Mouse (Mus musculus): Measurements from ENCODE around the gene Gm39566. TPM values are rescaled to one million over a fixed set of nuclear protein-coding genes. Genes with fewer than 3 reads are reported as not detected.

Gm39566 gene
- polyA plus RNA-seq, 1 experiment from 2014 or later, result not detected

DNA sequence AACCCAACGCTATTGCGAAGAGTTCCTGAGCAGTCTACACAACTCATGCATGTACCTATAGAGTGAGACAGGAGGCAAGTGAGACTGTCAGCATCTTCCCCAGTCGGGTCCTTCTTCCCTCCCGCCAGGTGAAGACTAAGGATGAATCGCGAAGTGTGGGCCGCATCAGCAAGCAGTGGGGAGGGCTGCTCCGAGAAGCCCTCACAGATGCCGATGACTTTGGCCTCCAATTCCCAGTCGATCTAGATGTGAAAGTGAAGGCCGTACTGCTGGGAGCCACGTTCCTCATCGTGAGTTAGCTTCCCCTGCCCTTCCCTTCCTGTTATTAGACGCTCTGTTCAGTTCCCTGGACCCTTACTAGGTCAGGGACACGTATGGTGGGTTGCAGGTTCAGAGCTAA is 34.8 kb upstream of the Gm39566 start:
- Histone ChIP-seq H3K4me3 (replicated peaks; ENCODE audit: low read depth, low read length) (no peak overlapping the region), H3K36me3 (ENCODE audit: control insufficient read depth, insufficient read depth, low read length) (peaks cover 47% of the 10 kb centered on the region), H3K9ac (replicated peaks; ENCODE audit: low read length) (no peak overlapping the region), H3K4me2 (ENCODE audit: low read length) (no peak overlapping the region), H3K4me1 (ENCODE audit: control insufficient read depth, insufficient read depth, low read length) (peaks cover 19% of the 10 kb centered on the region), H3K27me3 (ENCODE audit: control insufficient read depth, insufficient read depth, low read length) (no peaks in the 10 kb centered on the region), H3K9me3 (ENCODE audit: control insufficient read depth, low read length) (no peaks in the 10 kb centered on the region), H3K27ac (replicated peaks; ENCODE audit: low read depth, low read length) (no peak overlapping the region)
- 97% methylated on average over 15 of the region's 15 CpGs for WGBS
- DNase-seq, result no peak
- no peak for ATAC-seq (ENCODE audit: low FRiP score, low TSS enrichment)

DNA sequence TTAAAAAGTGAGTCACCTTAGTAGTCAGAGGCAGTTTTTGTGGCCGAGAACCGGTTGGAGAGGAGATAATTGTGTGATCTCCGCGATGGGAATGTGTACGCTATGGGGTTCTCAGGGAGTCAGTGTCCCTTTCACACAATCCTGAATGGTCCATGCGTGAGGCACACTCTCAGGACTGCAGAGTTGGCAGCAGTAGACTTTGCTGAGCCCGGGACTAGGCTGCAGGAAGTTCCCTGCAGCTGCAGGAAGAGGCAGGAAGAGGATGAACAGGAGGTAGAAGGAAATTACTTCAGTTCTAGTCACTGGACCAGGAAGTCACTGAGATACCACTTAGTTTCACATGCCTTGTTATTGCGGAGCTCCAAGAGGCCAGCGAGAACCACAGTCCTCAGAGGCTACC is 34.0 kb upstream of the Gm39566 start:
- WGBS, result 94% methylated on average over 9 of the region's 9 CpGs
- H3K9ac ChIP-seq (replicated peaks; ENCODE audit: low read length), result no peak overlapping the region
- peaks cover 19% of the 10 kb centered on the region for H3K4me1 ChIP-seq (ENCODE audit: control insufficient read depth, insufficient read depth, low read length)
- H3K4me2 ChIP-seq (ENCODE audit: low read length), result no peak overlapping the region
- no peak for DNase-seq
- no peak overlapping the region for H3K4me3 ChIP-seq (replicated peaks; ENCODE audit: low read depth, low read length)
- H3K36me3 ChIP-seq (ENCODE audit: control insufficient read depth, insufficient read depth, low read length), result peaks cover 47% of the 10 kb centered on the region
- ATAC-seq (ENCODE audit: low FRiP score, low TSS enrichment), result no peak
- H3K27ac ChIP-seq (replicated peaks; ENCODE audit: low read depth, low read length), result no peak overlapping the region
- no peaks in the 10 kb centered on the region for H3K9me3 ChIP-seq (ENCODE audit: control insufficient read depth, low read length)
- no peaks in the 10 kb centered on the region for H3K27me3 ChIP-seq (ENCODE audit: control insufficient read depth, insufficient read depth, low read length)

DNA sequence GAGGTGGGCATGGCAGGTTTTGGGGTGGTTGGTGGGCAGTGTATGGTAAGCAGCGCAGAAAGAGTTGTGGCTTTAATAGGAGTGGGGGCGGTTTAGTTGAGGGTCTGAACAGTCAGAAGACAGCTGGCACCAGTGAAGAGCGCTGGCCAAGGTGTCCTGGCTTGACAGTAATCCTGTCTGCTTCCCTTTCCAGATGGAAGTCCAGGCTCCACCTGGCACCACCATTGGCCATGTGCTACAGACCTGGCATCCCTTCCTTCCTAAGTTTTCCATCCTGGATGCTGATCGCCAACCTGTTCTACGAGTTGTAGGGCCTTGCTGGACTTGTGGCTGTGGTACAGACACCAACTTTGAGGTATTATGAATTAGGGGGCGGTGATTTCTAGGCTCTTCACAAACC is 32.9 kb upstream of the Gm39566 start:
- peak overlapping the region; percentile 73 for H3K4me3 ChIP-seq (replicated peaks; ENCODE audit: low read depth, low read length)
- no peak overlapping the region; the same call in 1 of the 2 replicates for H3K9ac ChIP-seq (replicated peaks; ENCODE audit: low read length)
- peaks cover 47% of the 10 kb centered on the region for H3K36me3 ChIP-seq (ENCODE audit: control insufficient read depth, insufficient read depth, low read length)
- H3K27ac ChIP-seq (replicated peaks; ENCODE audit: low read depth, low read length), result no peak overlapping the region
- no peaks in the 10 kb centered on the region for H3K9me3 ChIP-seq (ENCODE audit: control insufficient read depth, low read length)
- peaks cover 19% of the 10 kb centered on the region for H3K4me1 ChIP-seq (ENCODE audit: control insufficient read depth, insufficient read depth, low read length)
- DNase-seq, result no peak
- WGBS, result 96% methylated on average over 6 of the region's 6 CpGs
- ATAC-seq (ENCODE audit: low FRiP score, low TSS enrichment), result no peak
- peak overlapping the region; percentile 82 for H3K4me2 ChIP-seq (ENCODE audit: low read length)
- no peaks in the 10 kb centered on the region for H3K27me3 ChIP-seq (ENCODE audit: control insufficient read depth, insufficient read depth, low read length)

- Histone ChIP-seq H3K4me3 (replicated peaks; ENCODE audit: low read depth, low read length) (peak overlapping the region; percentile 73), H3K4me2 (ENCODE audit: low read length) (peak overlapping the region; percentile 82), H3K27ac (replicated peaks; ENCODE audit: low read depth, low read length) (peak overlapping the region; percentile 94), H3K9ac (replicated peaks; ENCODE audit: low read length) (peak overlapping the region; percentile 90), H3K9me3 (ENCODE audit: control insufficient read depth, low read length) (no peaks in the 10 kb centered on the region), H3K36me3 (ENCODE audit: control insufficient read depth, insufficient read depth, low read length) (peaks cover 42% of the 10 kb centered on the region), H3K4me1 (ENCODE audit: control insufficient read depth, insufficient read depth, low read length) (peaks cover 19% of the 10 kb centered on the region), H3K27me3 (ENCODE audit: control insufficient read depth, insufficient read depth, low read length) (no peaks in the 10 kb centered on the region)
- 12% methylated on average over 37 of the region's 37 CpGs for WGBS
- ATAC-seq (ENCODE audit: low FRiP score, low TSS enrichment), result peak; percentile 53
- DNase-seq, result peak; percentile 54
These were observed 31.9 kb upstream of the Gm39566 start for GRCm38 (mm10) chr11:69846738-69847688.

- peak within 1 kb of the TSS; percentile 94 for H3K27ac ChIP-seq (replicated peaks; ENCODE audit: low read depth, low read length)
- H3K4me2 ChIP-seq (ENCODE audit: low read length), result peak within 1 kb of the TSS; percentile 82
- peak within 1 kb of the TSS; percentile 90 for H3K9ac ChIP-seq (replicated peaks; ENCODE audit: low read length)
- H3K36me3 ChIP-seq (ENCODE audit: control insufficient read depth, insufficient read depth, low read length), result peaks cover 34% of the 10 kb centered on the region
- DNase-seq (peak; percentile 97), ATAC-seq (ENCODE audit: low FRiP score, low TSS enrichment) (peak; percentile 92)
- H3K4me1 ChIP-seq (ENCODE audit: control insufficient read depth, insufficient read depth, low read length), result peaks cover 19% of the 10 kb centered on the region
- peak within 1 kb of the TSS; percentile 73 for H3K4me3 ChIP-seq (replicated peaks; ENCODE audit: low read depth, low read length)
- WGBS, result under 1% methylated on average over 38 of the region's 38 CpGs
- no peaks in the 10 kb centered on the region for H3K27me3 ChIP-seq (ENCODE audit: control insufficient read depth, insufficient read depth, low read length)
- no peaks in the 10 kb centered on the region for H3K9me3 ChIP-seq (ENCODE audit: control insufficient read depth, low read length)
These were observed 31.1 kb upstream of the Gm39566 start, which contains the start of gene Plscr3 for GRCm38 (mm10) chr11:69846198-69846680. Gene Plscr3 (plus strand): TSS chr11:69846376.

DNA sequence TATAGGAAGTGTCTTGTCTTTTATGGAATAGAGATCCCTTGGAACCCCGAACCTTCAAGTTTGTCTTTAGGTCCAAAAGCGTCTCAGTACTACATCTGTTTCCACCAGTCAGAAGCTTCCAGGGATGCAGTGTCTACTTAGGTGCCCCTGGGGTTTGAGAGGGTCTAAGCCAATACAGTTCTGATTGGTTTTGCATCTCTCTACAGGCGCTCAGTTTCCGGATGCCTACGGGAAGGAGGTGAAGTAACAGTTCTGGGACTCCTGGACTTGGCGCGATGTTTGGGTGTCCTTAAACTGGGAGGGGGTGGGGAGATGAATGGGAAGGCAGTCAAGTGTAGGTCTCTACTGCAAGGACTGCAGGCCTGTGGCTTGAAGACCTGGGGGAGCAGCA is 23.6 kb upstream of the Gm39566 start:
- ATAC-seq (ENCODE audit: low FRiP score, low TSS enrichment) (no peak), DNase-seq (no peak)
- Histone ChIP-seq H3K27ac (replicated peaks; ENCODE audit: low read depth, low read length) (peak overlapping the region; percentile 96), H3K4me1 (ENCODE audit: control insufficient read depth, insufficient read depth, low read length) (peaks cover 31% of the 10 kb centered on the region), H3K9ac (replicated peaks; ENCODE audit: low read length) (peak overlapping the region; percentile 57), H3K4me3 (replicated peaks; ENCODE audit: low read depth, low read length) (peak overlapping the region; percentile 94), H3K4me2 (ENCODE audit: low read length) (peak overlapping the region; percentile 99), H3K27me3 (ENCODE audit: control insufficient read depth, insufficient read depth, low read length) (no peaks in the 10 kb centered on the region), H3K9me3 (ENCODE audit: control insufficient read depth, low read length) (no peaks in the 10 kb centered on the region), H3K36me3 (ENCODE audit: control insufficient read depth, insufficient read depth, low read length) (peaks cover 3% of the 10 kb centered on the region)
- WGBS, result 0% methylated on average over 7 of the region's 7 CpGs

DNA sequence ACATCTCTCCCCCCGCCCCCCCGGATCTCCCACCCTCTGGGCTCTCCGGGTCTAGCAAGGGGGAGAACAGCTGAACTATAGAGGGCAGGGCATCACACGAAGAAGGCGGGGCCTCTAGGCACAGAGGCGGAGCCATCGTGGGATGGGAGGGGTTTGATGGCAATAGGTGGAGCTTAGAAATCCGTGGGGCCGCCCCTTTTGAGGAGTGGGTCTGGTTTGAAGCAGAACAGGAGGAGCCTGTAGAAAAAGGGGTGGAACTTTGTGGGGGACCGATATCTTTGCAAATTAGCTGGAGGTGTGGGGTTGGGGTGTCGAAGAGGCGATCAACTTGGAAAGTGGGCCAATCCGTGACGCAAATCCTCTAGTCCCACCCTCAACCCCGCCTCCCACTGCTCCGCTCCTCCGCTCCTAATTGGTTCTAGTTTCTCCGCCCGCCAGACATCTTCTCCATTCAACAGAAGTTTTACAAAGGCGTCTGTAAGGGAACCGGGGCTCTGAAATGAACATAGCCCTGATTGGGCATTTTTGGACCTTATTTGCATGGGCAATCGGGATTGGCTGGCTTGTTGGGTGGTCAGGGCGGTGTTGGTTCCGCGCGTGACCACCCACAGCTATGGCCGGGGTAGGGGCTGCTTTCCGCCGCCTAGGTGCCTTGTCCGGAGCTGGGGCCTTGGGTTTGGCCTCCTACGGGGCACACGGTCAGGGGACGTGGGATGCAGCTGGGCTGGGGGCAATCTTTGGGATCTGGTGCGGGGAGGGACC is 23.0 kb upstream of the Gm39566 start, which contains the start of gene Tmem256:
Gene Tmem256 (plus strand): TSS at position 563 of the 762 bp plus-strand sequence.
- peak within 1 kb of the TSS; percentile 99 for H3K4me2 ChIP-seq (ENCODE audit: low read length)
- H3K9me3 ChIP-seq (ENCODE audit: control insufficient read depth, low read length), result no peaks in the 10 kb centered on the region
- peak within 1 kb of the TSS; percentile 94 for H3K4me3 ChIP-seq (replicated peaks; ENCODE audit: low read depth, low read length)
- peak; percentile 87 for ATAC-seq (ENCODE audit: low FRiP score, low TSS enrichment)
- no peaks in the 10 kb centered on the region for H3K27me3 ChIP-seq (ENCODE audit: control insufficient read depth, insufficient read depth, low read length)
- whole genome bisulfite sequencing, result under 1% methylated on average over 34 of the region's 34 CpGs
- H3K27ac ChIP-seq (replicated peaks; ENCODE audit: low read depth, low read length), result peak within 1 kb of the TSS; percentile 96
- peak within 1 kb of the TSS; percentile 95 for H3K9ac ChIP-seq (replicated peaks; ENCODE audit: low read length)
- peak; percentile 98 for DNase-seq
- H3K4me1 ChIP-seq (ENCODE audit: control insufficient read depth, insufficient read depth, low read length), result peaks cover 34% of the 10 kb centered on the region
- peaks cover 8% of the 10 kb centered on the region for H3K36me3 ChIP-seq (ENCODE audit: control insufficient read depth, insufficient read depth, low read length)

DNA sequence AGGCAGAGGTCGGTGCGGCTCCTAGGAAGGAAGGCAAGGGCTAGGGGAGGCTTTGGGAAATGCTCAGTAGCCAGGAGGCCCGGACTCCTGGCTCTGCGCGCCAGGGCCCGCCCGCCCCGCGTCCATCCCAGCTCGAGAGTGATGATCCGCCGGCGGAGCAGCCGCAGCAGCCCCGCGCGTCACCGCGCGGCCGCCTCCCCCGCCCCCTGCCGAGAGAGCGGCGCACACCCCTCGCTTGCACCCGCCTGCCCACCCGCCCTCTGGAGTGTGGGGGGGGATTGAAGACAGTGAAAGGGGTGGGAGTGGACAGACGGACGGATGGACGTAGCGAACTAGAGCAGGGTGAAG is 22.5 kb upstream of the Gm39566 start, which contains the start of gene Nlgn2:
Gene Nlgn2 (minus strand): TSS at position 181 of the 348 bp plus-strand sequence.
- Histone ChIP-seq H3K9ac (replicated peaks; ENCODE audit: low read length) (peak within 1 kb of the TSS; percentile 95), H3K4me2 (ENCODE audit: low read length) (peak within 1 kb of the TSS; percentile 99), H3K4me1 (ENCODE audit: control insufficient read depth, insufficient read depth, low read length) (peaks cover 34% of the 10 kb centered on the region), H3K36me3 (ENCODE audit: control insufficient read depth, insufficient read depth, low read length) (peaks cover 14% of the 10 kb centered on the region), H3K4me3 (replicated peaks; ENCODE audit: low read depth, low read length) (peak within 1 kb of the TSS; percentile 94), H3K9me3 (ENCODE audit: control insufficient read depth, low read length) (no peaks in the 10 kb centered on the region), H3K27ac (replicated peaks; ENCODE audit: low read depth, low read length) (peak within 1 kb of the TSS; percentile 96), H3K27me3 (ENCODE audit: control insufficient read depth, insufficient read depth, low read length) (no peaks in the 10 kb centered on the region)
- DNase-seq (peak; percentile 93), ATAC-seq (ENCODE audit: low FRiP score, low TSS enrichment) (peak; percentile 79; the same call in 1 of the 2 replicates)
- WGBS, result 0% methylated on average over 32 of the region's 32 CpGs

Measured in midbrain, embryonic 14.5 days (tissue).